8 mouse cellular contexts compared by ENCODE assay signal in genomic region chr15:82341036-82341501, GRCm38 (mm10). TPM values are rescaled to one million over a fixed set of nuclear protein-coding genes. Genes with fewer than 3 reads are reported as not detected.
DNase-seq lines count a peak whose midpoint lies in the region; ATAC-seq lines count a peak whose summit lies in the region.

No protein-coding gene starts in this region.

- H3K4me1 ChIP-seq in erythroblast, embryonic 14.5 days (ENCODE audit: control insufficient read depth): peaks cover 88% of the 10 kb centered on the region
- peaks cover 29% of the 10 kb centered on the region for H3K4me1 ChIP-seq in heart, embryonic 16.5 days (ENCODE audit: control insufficient read depth, insufficient read depth, low read length)

- H3K4me3 ChIP-seq in erythroblast, embryonic 14.5 days (replicated peaks): peak overlapping the region; percentile 91
- H3K4me3 ChIP-seq in heart, embryonic 16.5 days (ENCODE audit: low read length): peak overlapping the region; percentile 64

- DNase-seq in adrenal gland, postnatal 36 days: peak; percentile 65 to 80
- peak; percentile 50 to 72 for DNase-seq in kidney, postnatal 25 days
- peak; percentile 63 to 70 for DNase-seq in spleen, postnatal 14 days (ENCODE audit: low spot score in 2 of 2)
- no peak for DNase-seq in layer of hippocampus, adult 9-11 months
- no peak for DNase-seq in layer of hippocampus, adult 18-20 months (ENCODE audit: low spot score in 2 of 2)

- peaks cover 2% of the 10 kb centered on the region; the same call in 1 of the 2 replicates for H3K9me3 ChIP-seq in erythroblast, embryonic 14.5 days (ENCODE audit: control insufficient read depth, low read length)
- no peaks in the 10 kb centered on the region for H3K9me3 ChIP-seq in heart, embryonic 16.5 days (replicated peaks; ENCODE audit: control insufficient read depth, low read length)

- peaks cover 51% of the 10 kb centered on the region for H3K36me3 ChIP-seq in erythroblast, embryonic 14.5 days (ENCODE audit: control insufficient read depth)
- H3K36me3 ChIP-seq in heart, embryonic 16.5 days (ENCODE audit: control insufficient read depth, insufficient read depth): peaks cover 5% of the 10 kb centered on the region

- ATAC-seq in heart, embryonic 16.5 days (replicated peaks; ENCODE audit: extremely low read depth, insufficient read depth, low FRiP score): 0 out of 2 replicates have a peak, but pooled peaks have one; percentile 3
- 0 out of 2 replicates have a peak, but pooled peaks have one; percentile 2 for ATAC-seq in megakaryocyte progenitor cell, adult 5-6 weeks (replicated peaks; ENCODE audit: poor library complexity)

- peak overlapping the region; percentile 87 for H3K9ac ChIP-seq in heart, embryonic 16.5 days (ENCODE audit: low read length)

- 2% methylated on average over 40 of the region's 40 CpGs for WGBS in heart, embryonic 16.5 days

- peak overlapping the region; percentile 76 for H3K4me2 ChIP-seq in heart, embryonic 16.5 days (ENCODE audit: low read depth, low read length)

- H3K27ac ChIP-seq in heart, embryonic 16.5 days (ENCODE audit: low read length): peak overlapping the region; percentile 86

- no peaks in the 10 kb centered on the region for H3K27me3 ChIP-seq in erythroblast, embryonic 14.5 days (ENCODE audit: control insufficient read depth)
- H3K27me3 ChIP-seq in heart, embryonic 16.5 days (ENCODE audit: control insufficient read depth, insufficient read depth, low read length): no peaks in the 10 kb centered on the region

RNA-seq across cellular contexts. Expression of gene Smdt1, which starts 2.3 kb away (rescaled TPM):
- total RNA-seq in adrenal gland, postnatal 36 days (2021): 100 to 1,000 TPM; 166 to 186 TPM
- 17.6 and 17.8 TPM in 2 replicates for polyA plus RNA-seq in erythroblast, embryonic 14.5 days (2012)
- polyA plus RNA-seq in heart, embryonic 16.5 days (2015; fragmentation: Nextera tagmentation; extraction: Ambion mirVana): 340 and 355 TPM in 2 replicates
- 155 and 168 TPM in 2 replicates for total RNA-seq in megakaryocyte progenitor cell, adult 5-6 weeks (2015)
- total RNA-seq in megakaryocyte progenitor cell, adult 5-6 weeks (2017): 94.0 and 121 TPM in 2 replicates
- 100 to 1,000 TPM; 149 to 152 TPM for total RNA-seq in layer of hippocampus, adult 18-20 months (2021)

RNA-seq across cellular contexts. Expression of gene Pheta2, which starts 2.3 kb away (rescaled TPM):
- 1 to 10 TPM in 1 of 2 experiments, under 1 TPM in 1; 0.59 to 1.1 TPM for total RNA-seq in adrenal gland, postnatal 36 days (2021)
- polyA plus RNA-seq in erythroblast, embryonic 14.5 days (2012): 1.8 and 2.3 TPM in 2 replicates
- polyA plus RNA-seq in heart, embryonic 16.5 days (2015; fragmentation: Nextera tagmentation; extraction: Ambion mirVana): 8.1 and 9.4 TPM in 2 replicates
- 2.0 and 3.5 TPM in 2 replicates for total RNA-seq in megakaryocyte progenitor cell, adult 5-6 weeks (2015)
- total RNA-seq in megakaryocyte progenitor cell, adult 5-6 weeks (2017): 5.2 and 7.4 TPM in 2 replicates
- under 1 TPM; 0.25 to 0.52 TPM for total RNA-seq in layer of hippocampus, adult 18-20 months (2021)

RNA-seq across cellular contexts. Expression of gene Naga, which starts 2.3 kb away (rescaled TPM):
- 10 to 100 TPM; 59.1 to 68.1 TPM for total RNA-seq in adrenal gland, postnatal 36 days (2021)
- polyA plus RNA-seq in erythroblast, embryonic 14.5 days (2012): 17.6 and 23.0 TPM in 2 replicates
- polyA plus RNA-seq in heart, embryonic 16.5 days (2015; fragmentation: Nextera tagmentation; extraction: Ambion mirVana): 44.1 and 47.8 TPM in 2 replicates
- total RNA-seq in megakaryocyte progenitor cell, adult 5-6 weeks (2015): 39.9 and 43.8 TPM in 2 replicates
- total RNA-seq in megakaryocyte progenitor cell, adult 5-6 weeks (2017): 37.1 and 37.3 TPM in 2 replicates
- total RNA-seq in layer of hippocampus, adult 18-20 months (2021): 10 to 100 TPM; 33.5 to 40.5 TPM

RNA-seq across cellular contexts. Expression of gene Ndufa6, which starts 13.1 kb away (rescaled TPM):
- total RNA-seq in adrenal gland, postnatal 36 days (2021): 100 to 1,000 TPM; 439 to 578 TPM
- polyA plus RNA-seq in erythroblast, embryonic 14.5 days (2012): 28.3 and 30.8 TPM in 2 replicates
- 604 and 609 TPM in 2 replicates for polyA plus RNA-seq in heart, embryonic 16.5 days (2015; fragmentation: Nextera tagmentation; extraction: Ambion mirVana)
- 244 and 269 TPM in 2 replicates for total RNA-seq in megakaryocyte progenitor cell, adult 5-6 weeks (2015)
- 136 and 168 TPM in 2 replicates for total RNA-seq in megakaryocyte progenitor cell, adult 5-6 weeks (2017)
- 100 to 1,000 TPM; 206 to 215 TPM for total RNA-seq in layer of hippocampus, adult 18-20 months (2021)

RNA-seq across cellular contexts. Expression of gene Cyp2d22, which starts 39.0 kb away (rescaled TPM):
- total RNA-seq in adrenal gland, postnatal 36 days (2021): 10 to 100 TPM; 34.1 to 36.4 TPM
- polyA plus RNA-seq in erythroblast, embryonic 14.5 days (2012): 0.08 TPM in 1 of 2 replicates, not detected in the other
- polyA plus RNA-seq in heart, embryonic 16.5 days (2015; fragmentation: Nextera tagmentation; extraction: Ambion mirVana): 13.6 and 15.7 TPM in 2 replicates
- total RNA-seq in megakaryocyte progenitor cell, adult 5-6 weeks (2015): 1.7 TPM in 1 of 2 replicates, not detected in the other
- 0.03 TPM in 1 of 2 replicates, not detected in the other for total RNA-seq in megakaryocyte progenitor cell, adult 5-6 weeks (2017)
- 10 to 100 TPM; 57.5 to 64.1 TPM for total RNA-seq in layer of hippocampus, adult 18-20 months (2021)

Comparison
In these comparisons a context has a peak if more than half of its experiments do, and no peak if none do; other contexts are left out.
1. DNase-seq: peak in adrenal gland, postnatal 36 days (2 of 2), kidney, postnatal 25 days (2 of 2) and spleen, postnatal 14 days (2 of 2); none in layer of hippocampus, adult 9-11 months (single experiment) and layer of hippocampus, adult 18-20 months (0 of 2).